ENCODE assay signal across 9 mouse cellular contexts in genomic region chr2:119250377-119250776, GRCm38 (mm10). TPM values are rescaled to one million over a fixed set of nuclear protein-coding genes. Genes with fewer than 3 reads are reported as not detected.
DNase-seq lines count a peak whose midpoint lies in the region; ATAC-seq and TF ChIP-seq lines count a peak whose summit lies in the region.
"Had no signal": no experiment of that assay in that cellular context is flagged by ENCODE, and none has a peak within 500 bp of the region (broad histone marks: within the 10 kb centered on the region; RNA-seq: fewer than 3 reads in every experiment).

No protein-coding gene starts in this region.

- no peak overlapping the region for H3K4me2 ChIP-seq in lung, embryonic 15.5 days
- H3K4me2 ChIP-seq in forebrain, embryonic 15.5 days (replicated peaks), result no peak overlapping the region
- H3K4me2 ChIP-seq in stomach, embryonic 14.5 days (replicated peaks; ENCODE audit: low read depth, low read length), result no peak overlapping the region
- H3K4me2 ChIP-seq: limb, embryonic 12.5 days had no signal

- 52% methylated on average over 5 of the region's 5 CpGs for WGBS in lung, embryonic 15.5 days
- WGBS in lung, adult 2 months, result 51% methylated on average over 5 of the region's 5 CpGs
- WGBS in forebrain, embryonic 15.5 days, result 64% methylated on average over 5 of the region's 5 CpGs
- WGBS in stomach, embryonic 14.5 days, result 59% methylated on average over 5 of the region's 5 CpGs

- DNase-seq in frontal cortex, postnatal 36 days (ENCODE audit: low spot score in 2 of 2), result no peak
- DNase-seq in lung, adult 2 months, result no peak
- DNase-seq in embryo, embryonic 11 days, result no peak

- peaks cover 6% of the 10 kb centered on the region; the same call in 1 of the 2 replicates for H3K4me1 ChIP-seq in lung, embryonic 15.5 days
- H3K4me1 ChIP-seq in lung, adult 2 months (ENCODE audit: control insufficient read depth, insufficient read depth, low read length), result peaks cover 3% of the 10 kb centered on the region; the same call in 1 of the 2 replicates
- no peaks in the 10 kb centered on the region for H3K4me1 ChIP-seq in forebrain, embryonic 15.5 days
- H3K4me1 ChIP-seq in stomach, embryonic 14.5 days (ENCODE audit: control insufficient read depth, insufficient read depth, low read length), result no peaks in the 10 kb centered on the region

- TF ChIP-seq CTCF in lung, adult 2 months (IDR thresholded peaks at IDR 0.05; ENCODE audit: insufficient read depth, low read length), result no peak

- no peaks in the 10 kb centered on the region for H3K9me3 ChIP-seq in lung, embryonic 15.5 days
- H3K9me3 ChIP-seq in forebrain, embryonic 15.5 days, result no peaks in the 10 kb centered on the region
- H3K9me3 ChIP-seq in stomach, embryonic 14.5 days (ENCODE audit: control insufficient read depth, low read depth, low read length), result no peaks in the 10 kb centered on the region
- H3K9me3 ChIP-seq: limb, embryonic 12.5 days had no signal

- ATAC-seq in frontal cortex, adult (ENCODE audit: low TSS enrichment), result peak; percentile 24; the same call in 1 of the 2 replicates
- 0 out of 2 replicates have a peak, but pooled peaks have one; percentile 20 for ATAC-seq in lung, embryonic 15.5 days (ENCODE audit: borderline replicate concordance, extremely low read depth, low FRiP score, low TSS enrichment)
- ATAC-seq in forebrain, embryonic 15.5 days (replicated peaks), result 0 out of 2 replicates have a peak, but pooled peaks have one; percentile 13
- no peak for ATAC-seq in stomach, embryonic 14.5 days (ENCODE audit: insufficient number of reproducible peaks, insufficient read depth, low FRiP score, low read depth)

- no peak overlapping the region for H3K27ac ChIP-seq in lung, embryonic 15.5 days
- no peak overlapping the region for H3K27ac ChIP-seq in forebrain, embryonic 15.5 days (replicated peaks)
- H3K27ac ChIP-seq in stomach, embryonic 14.5 days (ENCODE audit: low read length), result peak overlapping the region; percentile 28; the same call in 1 of the 2 replicates
- H3K27ac ChIP-seq: limb, embryonic 12.5 days had no signal

- peaks cover 16% of the 10 kb centered on the region for H3K27me3 ChIP-seq in lung, embryonic 15.5 days
- H3K27me3 ChIP-seq in forebrain, embryonic 15.5 days, result peaks cover 7% of the 10 kb centered on the region
- H3K27me3 ChIP-seq in stomach, embryonic 14.5 days (ENCODE audit: control insufficient read depth, insufficient read depth, low read length), result no peaks in the 10 kb centered on the region

- no peak for TF ChIP-seq POLR2A in lung, adult 2 months (IDR thresholded peaks at IDR 0.05; ENCODE audit: borderline replicate concordance, extremely low read depth, low read depth, low read length)

- no peaks in the 10 kb centered on the region for H3K36me3 ChIP-seq in lung, embryonic 15.5 days
- H3K36me3 ChIP-seq in forebrain, embryonic 15.5 days, result no peaks in the 10 kb centered on the region
- no peaks in the 10 kb centered on the region for H3K36me3 ChIP-seq in stomach, embryonic 14.5 days (ENCODE audit: control insufficient read depth, insufficient read depth, low read length)
- H3K36me3 ChIP-seq: limb, embryonic 12.5 days had no signal

- H3K9ac ChIP-seq in lung, embryonic 15.5 days, result no peak overlapping the region
- no peak overlapping the region for H3K9ac ChIP-seq in forebrain, embryonic 15.5 days (replicated peaks)
- H3K9ac ChIP-seq in stomach, embryonic 14.5 days (replicated peaks; ENCODE audit: low read depth, low read length), result no peak overlapping the region
- H3K9ac ChIP-seq: limb, embryonic 12.5 days had no signal

- no peak overlapping the region for H3K4me3 ChIP-seq in lung, embryonic 15.5 days
- H3K4me3 ChIP-seq in lung, adult 2 months (replicated peaks; ENCODE audit: extremely low read depth, low read depth, low read length), result no peak overlapping the region
- H3K4me3 ChIP-seq in forebrain, embryonic 15.5 days, result no peak overlapping the region
- no peak overlapping the region for H3K4me3 ChIP-seq in stomach, embryonic 14.5 days (ENCODE audit: low read depth, low read length)
- H3K4me3 ChIP-seq: limb, embryonic 12.5 days had no signal

RNA-seq across cellular contexts. Expression of gene Spint1, which starts 13.2 kb away (rescaled TPM):
- polyA plus RNA-seq in lung, embryonic 15.5 days (2015; fragmentation: Nextera tagmentation; extraction: Ambion mirVana), result 30.6 and 31.9 TPM in 2 replicates
- polyA plus RNA-seq in lung, adult 2 months (2012; rRNA removed), result 47.7 and 51.0 TPM in 2 replicates
- 0.31 and 0.56 TPM in 2 replicates for polyA plus RNA-seq in forebrain, embryonic 15.5 days (2015; fragmentation: Nextera tagmentation; extraction: Ambion mirVana)
- polyA plus RNA-seq in stomach, embryonic 14.5 days (2014; fragmentation: Nextera tagmentation; extraction: Ambion mirVana), result 51.9 and 55.9 TPM in 2 replicates
- polyA plus RNA-seq: CD4-positive, CD25-positive, alpha-beta regulatory T cell, adult 4 months had no signal

RNA-seq across cellular contexts. Expression of gene Ppp1r14d, which starts 20.7 kb away (rescaled TPM):
- 0.49 and 0.79 TPM in 2 replicates for polyA plus RNA-seq in lung, embryonic 15.5 days (2015; fragmentation: Nextera tagmentation; extraction: Ambion mirVana)
- 1.1 and 1.9 TPM in 2 replicates for polyA plus RNA-seq in lung, adult 2 months (2012; rRNA removed)
- polyA plus RNA-seq in forebrain, embryonic 15.5 days (2015; fragmentation: Nextera tagmentation; extraction: Ambion mirVana), result not detected in 2 replicates
- 0.67 and 1.00 TPM in 2 replicates for polyA plus RNA-seq in stomach, embryonic 14.5 days (2014; fragmentation: Nextera tagmentation; extraction: Ambion mirVana)
- polyA plus RNA-seq: CD4-positive, CD25-positive, alpha-beta regulatory T cell, adult 4 months; limb, embryonic 12.5 days had no signal

RNA-seq across cellular contexts. Expression of gene Rhov, which starts 20.7 kb away (rescaled TPM):
- polyA plus RNA-seq in lung, embryonic 15.5 days (2015; fragmentation: Nextera tagmentation; extraction: Ambion mirVana), result 1.3 and 1.6 TPM in 2 replicates
- 1.6 and 3.0 TPM in 2 replicates for polyA plus RNA-seq in lung, adult 2 months (2012; rRNA removed)
- 19.6 and 24.0 TPM in 2 replicates for polyA plus RNA-seq in forebrain, embryonic 15.5 days (2015; fragmentation: Nextera tagmentation; extraction: Ambion mirVana)
- polyA plus RNA-seq in stomach, embryonic 14.5 days (2014; fragmentation: Nextera tagmentation; extraction: Ambion mirVana), result 6.0 and 8.6 TPM in 2 replicates
- polyA plus RNA-seq: CD4-positive, CD25-positive, alpha-beta regulatory T cell, adult 4 months had no signal

RNA-seq across cellular contexts. Expression of gene Vps18, which starts 38.2 kb away (rescaled TPM):
- polyA plus RNA-seq in lung, embryonic 15.5 days (2015; fragmentation: Nextera tagmentation; extraction: Ambion mirVana), result 18.3 and 19.1 TPM in 2 replicates
- polyA plus RNA-seq in lung, adult 2 months (2012; rRNA removed), result 24.1 and 25.9 TPM in 2 replicates
- 30.2 and 31.1 TPM in 2 replicates for polyA plus RNA-seq in forebrain, embryonic 15.5 days (2015; fragmentation: Nextera tagmentation; extraction: Ambion mirVana)
- polyA plus RNA-seq in stomach, embryonic 14.5 days (2014; fragmentation: Nextera tagmentation; extraction: Ambion mirVana), result 10.9 and 12.8 TPM in 2 replicates

RNA-seq across cellular contexts. Expression of gene Dnajc17, which starts 41.8 kb away (rescaled TPM):
- 18.8 and 19.5 TPM in 2 replicates for polyA plus RNA-seq in lung, embryonic 15.5 days (2015; fragmentation: Nextera tagmentation; extraction: Ambion mirVana)
- 2.7 and 4.1 TPM in 2 replicates for polyA plus RNA-seq in lung, adult 2 months (2012; rRNA removed)
- 26.7 and 30.9 TPM in 2 replicates for polyA plus RNA-seq in forebrain, embryonic 15.5 days (2015; fragmentation: Nextera tagmentation; extraction: Ambion mirVana)
- 18.3 and 19.1 TPM in 2 replicates for polyA plus RNA-seq in stomach, embryonic 14.5 days (2014; fragmentation: Nextera tagmentation; extraction: Ambion mirVana)

Comparison
In these comparisons a context has a peak if more than half of its experiments do, and no peak if none do; other contexts are left out.
1. RNA of gene Spint1, which starts 13.2 kb away (polyA plus RNA-seq): 51.9 to 55.9 TPM in stomach, embryonic 14.5 days, 47.7 to 51.0 TPM in lung, adult 2 months and 30.6 to 31.9 TPM in lung, embryonic 15.5 days; 0.31 to 0.56 TPM in forebrain, embryonic 15.5 days; every median in the first group is over 10 times any median in the second.